26 mouse cellular contexts compared by ENCODE assay signal in the genomic region with DNA sequence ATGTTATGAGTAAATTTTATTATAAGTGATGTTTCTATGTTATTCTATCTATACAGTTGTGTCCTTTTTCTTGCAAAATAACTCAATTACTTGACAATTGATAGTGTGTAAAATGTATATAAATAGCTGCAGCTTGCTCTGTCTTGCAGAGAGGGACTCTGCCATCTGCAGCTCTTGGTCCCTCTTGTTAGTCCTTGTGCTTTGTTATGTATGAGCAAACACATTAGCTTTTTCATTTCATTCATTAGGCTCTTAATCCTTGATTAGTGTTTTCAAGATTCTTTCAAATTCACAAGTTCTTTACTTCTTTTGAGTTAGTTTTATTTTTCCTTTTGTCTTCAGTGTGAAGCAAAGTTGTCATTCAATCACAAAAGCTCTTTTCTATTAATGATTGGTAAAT.
DNase-seq lines count a peak whose midpoint lies in the region; ATAC-seq lines count a peak whose summit lies in the region.
"Had no signal": no experiment of that assay in that cellular context is flagged by ENCODE, and none has a peak within 500 bp of the region (broad histone marks: within the 10 kb centered on the region; RNA-seq: fewer than 3 reads in every experiment).

No protein-coding gene starts in this region.

- DNase-seq in forebrain, embryonic 11.5 days (ENCODE audit: low spot score): no peak
- no peak for DNase-seq in forebrain, embryonic 10.5 days (ENCODE audit: extremely low spot score, low spot score)
- DNase-seq in forebrain, embryonic 14.5 days (ENCODE audit: low spot score): peak; percentile 72
- DNase-seq in kidney, adult 11 months: no peak
- DNase-seq: adrenal gland, adult 8-10 months; adrenal gland, postnatal 25 days; cerebellum, adult 11 months; cerebellum, adult 2 months; cerebellum, adult 9-11 months; cerebellum, postnatal 25 days; gastrocnemius, postnatal 10 days; gastrocnemius, postnatal 36 days; heart, adult 2 months; heart, postnatal 14 days; heart, postnatal 4 days had no signal

- no peaks in the 10 kb centered on the region for H3K9me3 ChIP-seq in forebrain, embryonic 11.5 days (ENCODE audit: control insufficient read depth, low read length)
- no peaks in the 10 kb centered on the region for H3K9me3 ChIP-seq in forebrain, embryonic 10.5 days
- H3K9me3 ChIP-seq in midbrain, embryonic 12.5 days: no peaks in the 10 kb centered on the region
- no peaks in the 10 kb centered on the region for H3K9me3 ChIP-seq in midbrain, embryonic 15.5 days
- H3K9me3 ChIP-seq in forebrain, embryonic 14.5 days (replicated peaks; ENCODE audit: control insufficient read depth, low read length): no peaks in the 10 kb centered on the region
- H3K9me3 ChIP-seq in kidney, embryonic 15.5 days (replicated peaks): no peaks in the 10 kb centered on the region
- H3K9me3 ChIP-seq: embryonic facial prominence, embryonic 12.5 days; embryonic facial prominence, embryonic 15.5 days; heart, embryonic 10.5 days; heart, embryonic 13.5 days had no signal

- H3K27me3 ChIP-seq in forebrain, embryonic 11.5 days (ENCODE audit: control insufficient read depth, insufficient read depth, low read length): no peaks in the 10 kb centered on the region
- peaks cover 11% of the 10 kb centered on the region; the same call in 1 of the 2 replicates for H3K27me3 ChIP-seq in forebrain, embryonic 10.5 days (ENCODE audit: poor library complexity, severe bottlenecking)
- no peaks in the 10 kb centered on the region for H3K27me3 ChIP-seq in midbrain, embryonic 12.5 days
- no peaks in the 10 kb centered on the region for H3K27me3 ChIP-seq in midbrain, embryonic 15.5 days (replicated peaks)
- no peaks in the 10 kb centered on the region for H3K27me3 ChIP-seq in forebrain, embryonic 14.5 days (replicated peaks; ENCODE audit: control insufficient read depth, insufficient read depth, low read length)
- H3K27me3 ChIP-seq in kidney, embryonic 15.5 days: no peaks in the 10 kb centered on the region
- H3K27me3 ChIP-seq: embryonic facial prominence, embryonic 12.5 days; embryonic facial prominence, embryonic 15.5 days; heart, embryonic 13.5 days had no signal

- H3K9ac ChIP-seq in forebrain, embryonic 11.5 days (ENCODE audit: low read length): no peak overlapping the region
- H3K9ac ChIP-seq in midbrain, embryonic 12.5 days (replicated peaks): no peak overlapping the region
- H3K9ac ChIP-seq in midbrain, embryonic 15.5 days: no peak overlapping the region
- no peak overlapping the region for H3K9ac ChIP-seq in forebrain, embryonic 14.5 days (ENCODE audit: low read length)
- H3K9ac ChIP-seq in kidney, embryonic 15.5 days: no peak overlapping the region
- H3K9ac ChIP-seq: embryonic facial prominence, embryonic 12.5 days; embryonic facial prominence, embryonic 15.5 days; heart, embryonic 13.5 days; hindbrain, embryonic 14.5 days had no signal

- peak; percentile 84 for ATAC-seq in forebrain, embryonic 11.5 days (replicated peaks; ENCODE audit: low FRiP score)
- ATAC-seq in midbrain, embryonic 12.5 days (ENCODE audit: low FRiP score, low read depth): peak; percentile 73
- ATAC-seq in midbrain, embryonic 15.5 days (replicated peaks): no peak
- peak; percentile 90 for ATAC-seq in forebrain, embryonic 14.5 days
- no peak for ATAC-seq in kidney, embryonic 15.5 days (replicated peaks; ENCODE audit: low FRiP score)
- ATAC-seq: activated CD4-positive, CD25-positive, alpha-beta regulatory T cell, adult 4 months; hindbrain, postnatal 0 days; inflammation-experienced regulatory T-cells, adult 6 months had no signal

- no peaks in the 10 kb centered on the region for H3K36me3 ChIP-seq in forebrain, embryonic 11.5 days (ENCODE audit: control insufficient read depth, insufficient read depth, low read length)
- no peaks in the 10 kb centered on the region for H3K36me3 ChIP-seq in forebrain, embryonic 10.5 days (replicated peaks)
- no peaks in the 10 kb centered on the region for H3K36me3 ChIP-seq in midbrain, embryonic 12.5 days
- no peaks in the 10 kb centered on the region for H3K36me3 ChIP-seq in midbrain, embryonic 15.5 days (replicated peaks)
- no peaks in the 10 kb centered on the region for H3K36me3 ChIP-seq in forebrain, embryonic 14.5 days (ENCODE audit: control insufficient read depth, insufficient read depth, low read length)
- no peaks in the 10 kb centered on the region for H3K36me3 ChIP-seq in kidney, embryonic 15.5 days
- H3K36me3 ChIP-seq: embryonic facial prominence, embryonic 12.5 days; embryonic facial prominence, embryonic 15.5 days; heart, embryonic 10.5 days; heart, embryonic 13.5 days had no signal

- no peak overlapping the region for H3K4me3 ChIP-seq in forebrain, embryonic 11.5 days (ENCODE audit: low read depth, low read length)
- no peak overlapping the region for H3K4me3 ChIP-seq in forebrain, embryonic 10.5 days
- H3K4me3 ChIP-seq in midbrain, embryonic 12.5 days: no peak overlapping the region
- H3K4me3 ChIP-seq in midbrain, embryonic 15.5 days: no peak overlapping the region
- no peak overlapping the region for H3K4me3 ChIP-seq in forebrain, embryonic 14.5 days (ENCODE audit: low read depth, low read length)
- H3K4me3 ChIP-seq in kidney, embryonic 15.5 days (replicated peaks): no peak overlapping the region
- H3K4me3 ChIP-seq: embryonic facial prominence, embryonic 12.5 days; embryonic facial prominence, embryonic 15.5 days; heart, adult 2 months; heart, embryonic 10.5 days; heart, embryonic 13.5 days had no signal

- H3K4me2 ChIP-seq in forebrain, embryonic 11.5 days (ENCODE audit: low read depth, low read length, severe bottlenecking): no peak overlapping the region
- H3K4me2 ChIP-seq in midbrain, embryonic 12.5 days (replicated peaks): no peak overlapping the region
- H3K4me2 ChIP-seq in midbrain, embryonic 15.5 days: no peak overlapping the region
- no peak overlapping the region for H3K4me2 ChIP-seq in forebrain, embryonic 14.5 days (ENCODE audit: low read length)
- no peak overlapping the region for H3K4me2 ChIP-seq in kidney, embryonic 15.5 days
- H3K4me2 ChIP-seq: embryonic facial prominence, embryonic 12.5 days; embryonic facial prominence, embryonic 15.5 days; heart, embryonic 13.5 days; hindbrain, embryonic 14.5 days had no signal

- peaks cover 3% of the 10 kb centered on the region; the same call in 1 of the 2 replicates for H3K4me1 ChIP-seq in forebrain, embryonic 11.5 days (replicated peaks; ENCODE audit: control insufficient read depth, insufficient read depth, low read length)
- peaks cover 18% of the 10 kb centered on the region for H3K4me1 ChIP-seq in forebrain, embryonic 10.5 days
- H3K4me1 ChIP-seq in midbrain, embryonic 12.5 days: peaks cover 6% of the 10 kb centered on the region
- no peaks in the 10 kb centered on the region for H3K4me1 ChIP-seq in midbrain, embryonic 15.5 days
- H3K4me1 ChIP-seq in forebrain, embryonic 14.5 days (ENCODE audit: control insufficient read depth, insufficient read depth, low read length): peaks cover 4% of the 10 kb centered on the region
- H3K4me1 ChIP-seq in kidney, embryonic 15.5 days: no peaks in the 10 kb centered on the region
- H3K4me1 ChIP-seq: embryonic facial prominence, embryonic 12.5 days; embryonic facial prominence, embryonic 15.5 days; heart, embryonic 10.5 days; heart, embryonic 13.5 days had no signal

- no peak overlapping the region for H3K27ac ChIP-seq in forebrain, embryonic 11.5 days (ENCODE audit: low read depth, low read length)
- no peak overlapping the region for H3K27ac ChIP-seq in forebrain, embryonic 10.5 days
- H3K27ac ChIP-seq in midbrain, embryonic 12.5 days (replicated peaks): no peak overlapping the region
- no peak overlapping the region for H3K27ac ChIP-seq in midbrain, embryonic 15.5 days
- H3K27ac ChIP-seq in forebrain, embryonic 14.5 days (ENCODE audit: low read depth, low read length): no peak overlapping the region
- H3K27ac ChIP-seq in kidney, embryonic 15.5 days: no peak overlapping the region
- H3K27ac ChIP-seq: embryonic facial prominence, embryonic 12.5 days; embryonic facial prominence, embryonic 15.5 days; heart, adult 2 months; heart, embryonic 10.5 days; heart, embryonic 13.5 days; hindbrain, embryonic 14.5 days; hindbrain, postnatal 0 days had no signal

Comparison
In these comparisons a context has a peak if more than half of its experiments do, and no peak if none do; other contexts are left out.
1. ATAC-seq: peak in forebrain, embryonic 11.5 days (single experiment), midbrain, embryonic 12.5 days (single experiment) and forebrain, embryonic 14.5 days (single experiment); none in midbrain, embryonic 15.5 days (single experiment) and kidney, embryonic 15.5 days (single experiment).